Mouse (Mus musculus): ENCODE data around the gene Lpcat3.
A peak's percentile ranks its signal among the peaks of the same experiment; 100 is the strongest.

Gene Lpcat3

DNA sequence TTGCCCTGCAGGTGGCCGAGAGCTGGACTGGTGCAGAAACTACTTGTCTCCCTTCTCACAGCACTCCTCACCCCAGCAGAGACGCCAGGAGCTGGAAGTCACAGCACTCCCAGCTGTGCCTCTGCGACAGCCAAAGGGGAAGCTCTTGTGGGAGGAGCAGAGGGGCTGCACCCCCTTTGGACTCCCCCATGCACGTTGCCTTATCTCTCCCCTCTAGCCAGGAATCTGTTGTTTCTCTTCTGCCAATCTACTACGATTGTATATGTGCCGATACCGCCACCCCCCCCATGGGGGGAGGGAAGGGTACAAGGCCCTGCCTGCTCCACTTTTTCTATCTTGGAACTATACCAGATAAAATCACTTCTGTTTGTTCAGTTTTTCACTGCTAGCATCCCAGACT, 41.0 kb downstream of the Lpcat3 start:
- DNase-seq (ENCODE audit: low read depth, low spot score) = no peak

DNA sequence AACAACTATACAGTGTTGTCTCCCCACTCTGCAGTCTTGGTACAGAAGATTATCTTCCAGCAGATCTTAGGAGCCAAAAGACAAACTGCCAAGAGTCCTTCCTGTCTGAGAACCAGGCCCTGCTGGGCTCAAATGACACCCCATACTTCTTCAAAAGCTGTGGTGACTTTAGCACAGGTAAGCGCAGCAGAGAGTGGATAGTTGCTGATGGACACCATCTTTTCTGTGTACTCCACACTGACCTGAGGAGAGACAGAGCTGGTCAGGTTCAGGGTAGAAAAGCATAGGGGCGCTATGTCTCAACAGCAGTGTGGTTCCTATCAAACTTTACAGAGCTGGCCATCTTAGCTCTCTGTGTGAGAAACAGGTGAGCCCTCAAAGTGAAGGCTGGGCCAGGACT, 41.6 kb downstream of the Lpcat3 start:
- DNase-seq (ENCODE audit: low read depth, low spot score) = no peak

DNA sequence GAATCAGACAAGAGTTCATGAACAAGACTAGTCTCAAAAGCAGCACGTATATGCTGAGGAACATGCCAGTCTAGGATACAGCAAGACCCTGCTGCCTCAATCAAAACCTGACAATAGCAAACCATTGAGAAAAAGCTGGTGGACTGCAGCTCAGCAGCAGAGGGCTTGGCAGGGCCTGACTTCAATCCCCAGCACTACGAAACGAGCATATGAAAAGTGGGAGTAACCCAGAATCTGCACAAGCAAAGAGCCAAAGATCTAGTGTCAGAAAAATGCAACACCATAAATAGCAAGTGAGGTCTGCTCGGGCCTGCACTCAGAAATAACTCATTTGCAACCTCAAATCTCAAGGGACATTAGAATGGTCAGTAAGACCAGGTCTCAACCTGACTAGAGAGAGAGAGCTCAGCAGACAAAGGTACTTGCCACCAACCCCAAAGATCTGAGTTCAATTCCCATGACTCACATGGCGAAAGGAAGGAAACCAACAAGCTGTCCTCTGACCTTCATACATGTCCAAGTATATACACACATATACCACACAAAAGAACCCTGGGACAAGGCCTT, 43.3 kb downstream of the Lpcat3 start:
- no peak for DNase-seq (ENCODE audit: low read depth, low spot score)

DNA sequence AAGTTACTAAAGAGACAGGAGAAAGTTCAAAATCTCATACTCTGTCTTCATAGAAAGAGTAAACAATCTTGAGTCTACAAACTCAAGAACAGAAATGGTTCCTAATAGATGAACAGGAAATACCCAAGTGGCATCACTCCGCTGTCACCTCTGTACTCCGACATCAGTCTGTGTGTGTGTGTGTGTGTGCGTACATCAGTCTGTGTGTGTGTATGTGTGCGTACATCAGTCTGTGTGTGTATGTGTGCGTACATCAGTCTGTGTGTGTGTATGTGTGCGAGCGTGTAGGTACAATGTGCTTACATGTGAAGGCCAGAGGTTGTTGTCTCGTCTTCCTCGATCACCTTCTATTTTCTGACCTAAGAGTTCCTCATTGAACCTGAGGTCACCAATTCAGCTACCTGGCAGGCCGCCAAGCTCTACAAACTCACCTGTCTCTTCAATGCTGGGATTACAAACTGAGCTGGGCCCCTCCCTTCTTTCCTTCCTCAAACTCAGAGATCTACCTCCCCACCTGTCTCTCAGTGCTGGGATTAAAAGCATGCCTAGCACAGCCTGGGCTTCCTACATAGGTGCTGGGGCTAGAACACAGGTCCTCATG, 45.6 kb downstream of the Lpcat3 start:
- DNase-seq (ENCODE audit: low read depth, low spot score) = no peak

DNA sequence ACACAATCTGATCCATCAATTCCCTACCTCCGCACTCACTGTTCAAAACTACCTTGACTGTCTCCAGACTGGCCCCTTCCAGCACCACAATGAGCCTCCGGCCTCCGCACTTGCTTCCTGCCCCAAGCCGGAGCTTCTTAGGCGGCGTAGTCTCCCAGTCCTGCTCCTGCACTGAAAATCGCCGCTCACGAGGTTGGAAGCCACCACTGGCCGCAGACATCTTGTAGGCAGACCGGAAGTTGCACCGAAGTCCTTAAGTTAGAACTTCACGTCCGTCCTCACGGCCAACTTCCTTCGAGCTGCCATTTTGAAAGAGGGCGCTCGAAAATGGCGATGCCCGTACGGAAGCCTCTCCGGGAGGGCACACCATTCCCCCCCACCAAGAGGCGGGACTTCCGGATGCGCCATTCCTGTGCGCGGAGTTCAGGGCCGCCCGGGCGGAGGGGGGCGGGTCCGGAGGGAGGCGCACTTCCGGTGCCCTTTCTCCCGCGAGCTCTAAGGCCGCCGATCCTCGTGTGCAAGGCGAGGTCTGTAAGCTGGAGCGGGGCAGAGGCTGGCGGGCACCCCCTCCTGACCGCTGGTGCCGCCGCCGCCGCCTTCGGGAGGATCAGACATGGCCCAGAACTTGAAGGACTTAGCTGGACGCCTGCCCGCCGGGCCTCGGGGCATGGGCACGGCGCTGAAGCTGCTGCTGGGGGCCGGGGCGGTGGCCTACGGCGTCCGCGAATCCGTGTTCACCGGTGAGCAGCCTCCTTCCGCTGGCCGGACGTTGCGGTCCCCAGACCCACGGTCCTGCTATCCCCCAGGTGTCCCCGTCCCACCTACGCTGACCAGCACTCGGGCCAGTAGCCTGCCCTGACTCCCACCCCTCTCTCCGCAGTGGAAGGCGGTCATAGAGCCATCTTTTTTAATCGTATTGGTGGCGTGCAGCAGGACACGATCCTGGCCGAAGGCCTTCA, 49.3 kb downstream of the Lpcat3 start, which contains the start of the genes Emg1 and Phb2:
Gene Emg1 (minus strand): TSS at position 355 of the 959 bp plus-strand sequence.
Gene Phb2 (plus strand): TSS at position 513 of the 959 bp plus-strand sequence.
- DNase-seq (ENCODE audit: low read depth, low spot score) = peak; percentile 99

- DNase-seq (ENCODE audit: low read depth, low spot score) = no peak
Observed at GRCm38 (mm10) chr6:124712918-124713317, 50.1 kb downstream of the Lpcat3 start.

GRCm38 (mm10) chr6:124716864-124717490, 54.1 kb downstream of the Lpcat3 start:
- peak; percentile 83 for DNase-seq (ENCODE audit: low read depth, low spot score)

DNA sequence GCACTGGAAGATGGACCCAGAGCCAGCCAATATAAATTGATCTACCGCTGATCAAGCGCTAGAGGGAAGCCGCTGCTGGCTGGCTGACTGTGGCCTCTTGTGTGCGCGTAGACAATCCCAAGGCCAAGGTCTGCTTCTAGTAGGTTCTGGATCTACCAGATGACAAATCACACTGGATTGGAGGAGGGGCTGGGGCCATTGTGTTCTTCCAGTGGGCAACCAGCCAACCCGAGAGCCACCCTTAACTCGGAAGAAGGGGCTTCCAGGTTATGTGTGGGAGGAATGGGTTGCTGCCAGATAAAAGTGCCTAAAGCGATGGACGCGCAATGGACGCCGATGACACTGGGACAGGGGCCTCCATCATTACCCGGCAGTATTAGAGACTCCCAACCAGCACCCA, 55.1 kb downstream of the Lpcat3 start:
- no peak for DNase-seq (ENCODE audit: low read depth, low spot score)

- DNase-seq (ENCODE audit: low read depth, low spot score) = no peak
Observed at GRCm38 (mm10) chr6:124718703-124719102, 55.9 kb downstream of the Lpcat3 start.

DNA sequence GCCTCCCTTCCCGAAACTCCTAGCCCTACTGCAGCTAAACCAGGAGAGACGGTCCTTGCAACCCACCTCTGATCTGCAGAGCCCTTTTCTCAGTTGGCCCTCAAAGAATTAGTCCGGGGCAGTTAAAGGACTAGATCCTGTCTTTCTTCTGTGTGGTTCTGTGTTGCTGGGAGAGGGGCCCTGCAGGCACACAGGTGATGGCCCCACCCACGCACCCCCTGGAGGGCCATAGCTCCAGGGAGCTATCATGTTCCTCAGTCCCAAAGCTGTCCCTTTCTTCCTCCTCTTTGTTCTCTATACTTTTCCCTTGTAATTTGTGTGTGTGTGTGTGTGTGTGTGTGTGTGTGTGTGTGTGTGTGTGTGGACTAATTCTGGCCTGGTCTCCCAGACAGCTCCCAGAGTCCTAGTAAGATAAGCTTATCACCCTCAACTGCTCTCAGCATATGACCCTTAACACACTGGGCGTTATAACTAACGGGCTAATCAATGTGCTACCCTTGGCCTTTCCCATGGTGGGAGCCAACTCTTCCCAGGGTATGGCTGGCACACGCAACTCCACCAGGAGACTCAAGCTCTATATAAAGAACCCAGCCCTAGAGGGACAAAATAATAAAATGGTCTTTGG, 56.6 kb downstream of the Lpcat3 start:
- no peak for DNase-seq (ENCODE audit: low read depth, low spot score)

- DNase-seq (ENCODE audit: low read depth, low spot score) = peak; percentile 94
Observed at GRCm38 (mm10) chr6:124720904-124721303, 58.1 kb downstream of the Lpcat3 start.

- peak; percentile 58 for DNase-seq (ENCODE audit: low read depth, low spot score)
Observed at GRCm38 (mm10) chr6:124722876-124723473, 60.1 kb downstream of the Lpcat3 start.

GRCm38 (mm10) chr6:124723541-124723940, 60.7 kb downstream of the Lpcat3 start:
- peak; percentile 62 for DNase-seq (ENCODE audit: low read depth, low spot score)

- DNase-seq (ENCODE audit: low read depth, low spot score) = no peak
Observed at GRCm38 (mm10) chr6:124724472-124724871, 61.6 kb downstream of the Lpcat3 start.

- DNase-seq (ENCODE audit: low read depth, low spot score) = no peak
Observed at GRCm38 (mm10) chr6:124728621-124729020, 65.8 kb downstream of the Lpcat3 start.

DNA sequence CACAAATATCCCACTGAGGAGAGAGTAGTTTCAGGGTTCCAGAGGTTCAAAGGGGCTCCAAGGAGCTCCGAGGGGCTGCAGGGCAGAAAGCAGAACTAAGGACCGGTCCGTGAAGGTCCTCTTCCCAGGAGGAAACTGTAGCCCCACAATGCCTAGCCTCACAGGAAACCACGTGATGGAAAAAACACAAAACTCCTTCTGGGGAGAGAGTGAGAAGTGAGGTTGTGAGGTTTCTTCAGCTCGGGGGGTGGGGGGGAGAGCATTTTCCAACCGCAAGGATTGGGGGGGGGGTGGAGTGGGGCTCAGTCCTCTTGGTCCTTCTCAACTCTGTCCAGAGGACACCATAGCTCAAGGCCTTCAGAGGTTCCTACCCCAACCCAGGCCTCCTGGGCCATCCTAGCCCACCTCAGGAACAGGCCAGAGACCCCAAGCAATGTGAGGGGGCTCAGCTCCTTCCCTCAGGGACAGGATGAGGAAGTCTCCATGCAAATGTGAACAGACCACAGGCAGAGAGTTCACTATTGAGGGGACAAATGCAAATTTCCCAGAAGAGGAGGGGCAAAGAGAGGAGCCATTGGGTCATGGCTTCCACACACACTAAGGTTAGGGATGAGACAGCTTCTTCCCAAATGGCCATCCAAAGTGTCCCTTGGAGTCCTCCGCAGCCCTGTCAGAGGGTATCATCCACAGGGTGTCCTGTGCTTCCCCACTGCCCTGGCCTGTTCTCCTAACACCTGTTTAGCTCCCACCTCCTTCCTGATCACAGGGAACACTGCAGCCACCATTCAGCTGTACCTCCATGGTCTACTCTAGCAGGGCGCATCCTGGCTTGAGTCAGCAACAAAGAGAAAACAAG, 67.3 kb downstream of the Lpcat3 start:
- peak; percentile 87 for DNase-seq (ENCODE audit: low read depth, low spot score)

DNA sequence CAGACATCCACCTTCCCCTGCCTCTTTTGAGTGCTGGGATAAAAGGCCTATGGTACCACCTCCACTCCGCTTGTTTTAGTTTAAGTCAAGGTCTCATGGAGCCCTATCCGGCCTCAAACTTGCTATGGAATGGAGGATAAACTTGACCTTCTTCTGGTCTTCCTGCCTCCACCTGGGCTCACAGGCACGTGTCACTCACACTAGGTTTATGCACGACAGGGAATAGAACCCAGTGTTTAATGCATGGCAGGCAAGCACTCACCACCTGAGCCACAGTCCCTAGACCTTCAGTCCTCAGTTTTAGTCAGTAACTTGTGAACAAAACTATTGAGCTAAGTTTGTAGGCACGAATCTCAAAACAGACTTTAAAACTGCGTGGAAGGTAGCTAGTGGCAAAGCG, 68.2 kb downstream of the Lpcat3 start:
- peak; percentile 59 for DNase-seq (ENCODE audit: low read depth, low spot score)

DNA sequence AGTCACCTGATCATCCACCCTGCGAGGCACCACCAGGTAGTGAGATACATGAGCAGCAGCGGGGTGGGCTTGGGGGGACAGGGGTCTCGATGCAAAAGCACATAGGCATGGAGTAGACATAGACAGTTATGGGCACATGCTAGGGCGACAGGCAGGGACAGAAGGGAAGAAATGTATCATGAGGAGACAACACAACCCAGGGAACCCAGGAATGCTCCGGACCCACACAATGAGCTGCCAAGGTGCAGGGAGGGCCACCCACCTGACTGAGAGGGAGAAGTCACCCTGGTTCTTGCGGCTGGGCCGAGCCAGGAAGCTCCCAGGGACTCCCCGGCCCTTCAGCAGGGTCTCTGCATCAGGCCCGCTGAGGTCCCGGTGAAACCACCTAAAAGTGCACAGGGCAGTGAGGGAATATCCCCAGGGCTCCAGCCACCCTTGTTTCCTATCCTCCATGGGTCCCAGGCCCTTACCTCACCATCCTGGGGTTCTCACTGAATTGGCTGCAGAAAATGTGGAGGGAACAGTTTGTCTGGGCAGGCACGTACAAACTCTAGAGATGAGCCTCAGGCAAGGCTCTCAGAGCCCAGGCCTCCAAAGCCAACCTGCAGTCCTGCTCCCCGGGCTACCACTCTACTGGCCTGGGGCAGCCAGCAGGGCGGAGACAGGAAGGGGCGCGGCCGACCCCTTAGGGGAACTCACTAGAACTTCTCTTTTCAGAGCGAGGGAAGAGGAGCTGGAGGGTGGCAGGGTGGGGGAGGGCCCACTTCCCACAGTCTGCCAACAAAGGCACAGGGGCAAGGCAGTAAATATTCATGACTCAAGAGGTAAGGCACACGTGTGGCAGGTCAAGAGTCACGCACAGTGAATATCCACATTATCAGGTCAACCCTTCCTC, 69.9 kb downstream of the Lpcat3 start:
- DNase-seq (ENCODE audit: low read depth, low spot score) = peak; percentile 92

DNA sequence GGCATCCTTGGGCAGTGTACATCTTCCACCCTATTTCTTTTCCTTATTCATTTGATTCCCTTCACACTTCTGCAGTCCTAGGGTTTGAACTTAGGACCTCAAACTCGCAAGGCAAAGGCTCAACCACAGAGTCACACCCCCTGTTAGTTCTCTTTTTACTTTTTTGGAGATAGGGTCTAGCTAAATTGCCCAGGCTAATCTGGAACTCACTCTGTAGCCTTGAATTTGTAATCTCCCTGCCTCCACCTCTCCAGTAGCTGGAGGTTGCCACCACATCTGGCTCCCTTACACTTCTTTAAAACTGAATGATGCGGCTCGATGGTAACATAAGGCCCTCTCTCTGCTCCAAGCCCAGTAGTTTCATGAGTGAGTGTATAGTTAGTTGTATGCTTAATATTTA, 71.6 kb downstream of the Lpcat3 start:
- no peak for DNase-seq (ENCODE audit: low read depth, low spot score)

Data from A20 (cell line).